Mouse (Mus musculus) fibroblast of lung, adult 2 months (primary cell): ENCODE measurements around the gene Rfxank.

ENCODE experiments used
- DNase-seq: peaks from one replicate; pipeline ENCODE4 v3.0.0-alpha.2; 2011; ENCODE audit warnings: low read depth

Rfxank gene

GRCm38 (mm10) chr8:70104922-70105321 lies 34.0 kb downstream of the Rfxank start:
- no peak for DNase-seq

GRCm38 (mm10) chr8:70104506-70104905 lies 34.4 kb downstream of the Rfxank start:
- DNase-seq = no peak

DNA sequence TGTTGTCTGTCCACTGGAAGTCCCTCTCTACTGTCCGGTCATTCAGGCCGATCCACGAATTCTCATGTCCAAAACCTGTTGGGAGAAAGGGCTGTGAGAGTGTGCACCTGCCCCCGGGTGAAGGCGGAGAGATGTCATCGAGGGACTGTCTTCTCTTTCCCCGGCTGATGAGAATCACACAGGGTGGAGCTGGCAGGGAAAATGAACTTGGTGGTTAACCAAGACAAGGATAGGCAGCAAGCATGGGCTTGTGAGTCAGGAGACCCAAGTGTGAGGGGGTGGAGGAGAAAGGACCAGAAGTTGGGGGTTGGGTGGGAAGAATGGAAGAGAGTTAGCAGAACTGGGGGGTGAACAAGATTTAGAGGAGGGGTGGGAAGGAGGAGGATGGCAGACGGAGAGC lies 38.7 kb downstream of the Rfxank start:
- no peak for DNase-seq

GRCm38 (mm10) chr8:70099276-70099675 lies 39.7 kb downstream of the Rfxank start:
- no peak for DNase-seq

DNA sequence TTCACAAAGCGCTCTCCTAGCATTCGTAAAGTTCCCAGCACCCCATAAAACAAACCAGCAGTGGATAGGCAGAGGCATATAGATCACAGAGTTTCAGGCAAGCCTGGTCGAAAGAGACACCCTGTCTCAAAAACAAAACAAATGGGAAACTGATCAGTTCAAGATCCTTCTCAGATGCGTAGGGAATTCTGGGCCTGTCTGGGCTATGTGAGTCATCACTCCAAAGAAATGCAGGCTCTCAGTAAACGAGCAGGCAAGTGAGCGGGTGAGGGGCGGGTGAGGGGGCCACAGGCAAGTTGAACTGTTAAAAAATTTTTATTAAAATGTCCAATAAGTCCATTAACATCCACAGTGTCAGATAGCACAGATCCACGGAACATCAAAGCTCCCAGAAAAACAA lies 46.2 kb downstream of the Rfxank start:
- DNase-seq = no peak

DNA sequence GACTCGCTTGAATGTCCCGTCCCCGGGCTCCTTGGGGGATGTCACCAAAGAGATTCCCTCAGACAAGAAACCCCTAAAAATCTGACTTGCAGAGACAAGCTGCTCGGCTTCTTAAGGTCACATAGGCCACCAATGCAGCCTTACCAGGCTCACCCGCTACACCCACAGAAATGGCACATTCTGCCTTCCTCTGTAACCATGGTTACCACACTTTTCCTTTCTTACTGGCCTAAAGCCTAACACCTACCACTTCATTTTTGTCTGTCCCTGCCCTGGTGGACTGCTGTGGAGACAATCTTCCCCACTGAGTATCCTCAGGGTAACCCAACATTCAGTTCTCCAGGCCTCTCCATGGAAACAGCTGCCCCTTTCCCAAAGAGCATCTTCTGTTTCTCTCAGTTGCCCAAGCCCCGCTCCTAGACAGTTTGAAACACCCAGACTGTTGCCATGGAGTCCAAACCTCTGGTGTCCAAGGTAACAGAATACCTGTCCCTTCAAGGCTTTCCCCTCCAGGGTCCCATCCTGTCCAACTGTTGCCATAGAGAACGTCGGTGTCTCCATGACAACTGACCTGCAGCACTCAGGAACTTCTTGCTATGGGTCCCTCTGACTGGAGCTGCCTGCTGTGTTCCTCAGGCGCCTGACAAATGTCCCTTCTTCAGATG lies 49.5 kb downstream of the Rfxank start:
- DNase-seq = no peak

DNA sequence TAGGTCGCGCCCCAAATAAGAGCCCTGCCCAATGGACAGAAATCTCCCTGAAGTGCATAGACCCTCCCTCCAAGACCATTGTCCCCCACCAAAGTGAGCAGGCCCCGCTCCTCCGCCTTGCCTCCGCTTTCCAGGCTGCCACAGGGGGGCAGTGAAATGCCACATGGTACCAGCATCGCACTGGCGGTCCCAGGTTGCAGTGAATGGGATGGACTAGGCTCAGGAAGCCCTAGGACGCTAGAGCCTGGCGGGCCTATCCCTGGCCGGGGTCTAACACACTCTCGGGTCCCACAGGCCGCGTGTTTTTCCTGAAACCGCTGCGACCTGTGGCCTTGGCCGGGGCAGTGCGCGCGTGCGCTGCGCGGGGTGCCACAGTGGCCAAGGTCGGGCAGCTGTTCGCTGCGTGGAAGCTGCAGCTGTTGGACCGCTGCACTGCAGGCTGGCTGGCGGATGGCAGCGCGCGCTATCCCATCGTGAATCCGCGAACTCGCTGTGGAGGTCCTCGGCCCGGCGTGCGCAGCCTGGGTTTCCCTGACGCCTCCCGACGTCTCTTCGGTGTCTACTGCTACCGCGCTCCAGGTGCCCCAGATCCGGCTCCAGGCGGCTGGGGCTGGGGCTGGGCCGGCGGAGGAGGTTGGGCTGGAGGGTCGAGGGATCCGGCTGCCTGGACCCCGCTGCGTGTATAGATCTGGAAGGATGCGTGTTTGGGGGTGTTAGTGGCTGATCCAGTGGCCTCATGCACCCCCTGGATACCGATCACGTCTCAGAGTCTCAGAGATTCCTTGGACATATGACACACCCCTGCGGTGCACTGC lies 50.9 kb downstream of the Rfxank start:
- no peak for DNase-seq

DNA sequence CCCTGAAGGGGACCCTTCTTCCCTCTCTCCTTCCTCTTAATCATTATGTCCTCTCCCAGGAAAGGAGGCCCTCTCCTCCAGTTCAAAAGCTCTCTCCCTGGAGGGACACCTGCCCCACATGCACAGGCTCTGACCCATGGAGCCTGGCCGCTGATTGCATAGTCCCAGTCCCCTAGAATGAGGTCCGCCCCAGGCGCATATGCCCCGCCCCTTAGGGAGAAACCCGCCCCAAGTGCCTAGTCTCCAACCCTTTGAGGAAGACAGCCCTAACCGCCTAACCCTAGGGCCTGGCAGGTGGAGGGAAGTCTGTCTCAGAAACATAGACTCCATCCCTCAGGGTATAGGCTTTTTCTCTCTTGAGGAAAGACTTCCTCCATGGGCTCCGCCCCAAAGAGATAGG lies 51.7 kb downstream of the Rfxank start:
- no peak for DNase-seq

GRCm38 (mm10) chr8:70086151-70086550 lies 52.8 kb downstream of the Rfxank start:
- DNase-seq = no peak

GRCm38 (mm10) chr8:70084191-70085065 lies 54.5 kb downstream of the Rfxank start:
- DNase-seq = no peak

DNA sequence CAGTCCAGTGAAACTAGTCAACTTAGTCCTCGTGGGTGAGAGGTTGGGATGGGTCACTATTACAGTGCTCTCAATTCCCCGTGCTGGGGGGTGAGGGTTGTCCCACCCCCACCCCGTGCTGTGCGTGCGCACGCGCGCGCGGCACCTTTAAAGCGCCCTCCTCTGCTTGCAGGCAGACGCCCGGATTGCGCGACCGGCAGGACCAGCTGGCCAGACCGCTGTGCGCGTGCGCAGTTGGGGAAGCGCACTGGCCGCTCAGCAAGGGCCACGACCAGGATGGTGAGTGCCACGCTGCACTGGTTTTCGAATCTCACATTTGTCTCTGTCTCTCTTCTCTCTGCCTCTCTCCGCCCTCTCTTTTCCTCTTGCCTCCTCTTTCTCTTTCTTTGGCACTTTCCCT lies 55.7 kb downstream of the Rfxank start, which contains the start of gene Hapln4:
Gene Hapln4 (plus strand): TSS at position 173 of the 400 bp plus-strand sequence.
- no peak for DNase-seq

GRCm38 (mm10) chr8:70081976-70082375 lies 57.0 kb downstream of the Rfxank start:
- no peak for DNase-seq
